Mouse (Mus musculus): ENCODE results near the gene Kif2a.

Kif2a gene

GRCm38 (mm10) chr13:107021461-107022265 lies at the start of gene Kif2a:
Gene Kif2a, minus strand, starts transcription at chr13:107022126.
- peak; percentile 39 for DNase-seq

DNA sequence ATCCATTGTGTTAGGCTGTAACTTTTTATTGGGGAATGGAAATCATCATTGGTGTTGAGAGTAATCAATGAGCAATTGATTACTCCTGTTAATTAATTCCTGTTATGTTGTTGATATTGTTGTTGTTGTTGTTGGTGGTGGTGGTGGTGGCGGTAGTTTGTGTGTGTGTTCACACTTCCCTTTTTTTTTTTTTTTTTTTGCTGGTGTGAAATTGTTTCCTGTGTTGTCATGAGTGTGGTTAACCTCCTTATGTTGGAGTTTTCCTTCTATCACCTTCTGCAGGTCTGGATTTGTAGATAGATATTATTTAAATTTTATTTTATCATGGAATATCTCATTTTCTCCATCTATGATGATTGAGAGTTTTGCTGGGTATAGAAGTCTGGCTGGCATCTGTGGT lies 47.1 kb upstream of the Kif2a start:
- DNase-seq: no peak

- DNase-seq: no peak
Observed at GRCm38 (mm10) chr13:107065098-107065855, 43.4 kb upstream of the Kif2a start.

- no peak for DNase-seq
Observed at GRCm38 (mm10) chr13:107064263-107064662, 42.3 kb upstream of the Kif2a start.

GRCm38 (mm10) chr13:107063115-107063807 lies 41.3 kb upstream of the Kif2a start:
- no peak for DNase-seq

GRCm38 (mm10) chr13:107060098-107060497 lies 38.2 kb upstream of the Kif2a start:
- no peak for DNase-seq

GRCm38 (mm10) chr13:107059460-107059859 lies 37.5 kb upstream of the Kif2a start:
- DNase-seq: no peak

DNA sequence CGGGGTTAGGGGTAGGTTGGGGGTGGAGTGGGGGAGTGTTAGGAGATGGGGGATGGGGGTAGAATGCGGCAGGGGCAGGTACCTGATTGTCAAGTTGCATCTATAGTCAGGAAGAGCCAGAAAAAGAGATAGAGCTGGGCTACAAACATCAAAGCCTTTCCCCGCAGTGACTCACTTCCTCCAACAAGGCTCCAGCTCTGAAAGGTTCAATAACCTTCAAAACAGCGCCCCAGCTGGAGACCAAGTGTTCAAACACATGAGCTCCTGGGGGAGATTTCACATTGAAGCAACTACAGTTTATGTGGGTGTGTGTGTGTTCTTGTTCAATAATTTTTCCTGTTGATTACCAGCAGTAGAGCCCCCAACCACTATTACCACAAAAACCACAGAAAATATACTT lies 34.4 kb upstream of the Kif2a start:
- DNase-seq: no peak

- DNase-seq: no peak
Observed at GRCm38 (mm10) chr13:107054496-107054895, 32.6 kb upstream of the Kif2a start.

DNA sequence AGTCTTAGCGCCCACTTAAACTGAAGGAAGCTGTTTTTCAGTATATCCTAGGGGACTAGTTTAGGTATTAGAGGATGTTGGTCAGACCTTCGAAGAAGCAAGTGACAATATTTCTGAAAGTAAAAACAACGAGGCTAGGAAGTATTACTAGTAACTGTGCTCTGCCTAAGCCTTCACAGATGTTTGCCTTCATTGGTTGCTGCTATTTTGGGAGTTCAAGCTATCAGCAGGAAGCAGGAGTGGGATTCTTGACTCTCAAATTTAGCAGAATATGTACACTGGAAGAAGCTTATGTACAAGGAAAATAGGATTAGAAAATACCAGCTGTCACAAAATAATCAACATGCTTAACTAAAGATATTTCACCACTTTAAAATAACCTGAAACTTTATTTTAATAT lies 29.4 kb upstream of the Kif2a start:
- DNase-seq: no peak

GRCm38 (mm10) chr13:107044229-107044628 lies 22.3 kb upstream of the Kif2a start:
- DNase-seq: no peak

- peak; percentile 17 for DNase-seq
Observed at GRCm38 (mm10) chr13:107042551-107042950, 20.6 kb upstream of the Kif2a start.

- DNase-seq: no peak
Observed at GRCm38 (mm10) chr13:107039493-107039892, 17.6 kb upstream of the Kif2a start.

DNA sequence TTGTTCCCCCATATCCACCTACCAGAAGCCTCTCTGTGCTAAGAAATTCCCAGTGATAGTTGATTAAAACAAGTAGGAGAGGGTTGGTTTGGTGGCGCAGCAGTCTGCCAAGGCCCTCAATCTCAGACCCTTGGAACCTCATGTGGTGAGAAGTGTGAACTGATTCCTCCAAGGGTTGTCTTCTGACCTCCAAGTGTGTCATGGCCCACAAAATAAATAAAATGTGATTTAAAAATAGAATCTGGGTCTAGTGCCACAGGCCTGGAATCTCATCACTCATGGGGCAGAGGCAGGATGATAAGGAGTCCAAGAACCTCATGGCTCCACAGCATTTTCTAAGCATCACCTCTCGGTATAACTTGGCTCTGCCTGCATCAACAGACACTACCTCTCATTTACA lies 16.4 kb upstream of the Kif2a start:
- DNase-seq: no peak

DNA sequence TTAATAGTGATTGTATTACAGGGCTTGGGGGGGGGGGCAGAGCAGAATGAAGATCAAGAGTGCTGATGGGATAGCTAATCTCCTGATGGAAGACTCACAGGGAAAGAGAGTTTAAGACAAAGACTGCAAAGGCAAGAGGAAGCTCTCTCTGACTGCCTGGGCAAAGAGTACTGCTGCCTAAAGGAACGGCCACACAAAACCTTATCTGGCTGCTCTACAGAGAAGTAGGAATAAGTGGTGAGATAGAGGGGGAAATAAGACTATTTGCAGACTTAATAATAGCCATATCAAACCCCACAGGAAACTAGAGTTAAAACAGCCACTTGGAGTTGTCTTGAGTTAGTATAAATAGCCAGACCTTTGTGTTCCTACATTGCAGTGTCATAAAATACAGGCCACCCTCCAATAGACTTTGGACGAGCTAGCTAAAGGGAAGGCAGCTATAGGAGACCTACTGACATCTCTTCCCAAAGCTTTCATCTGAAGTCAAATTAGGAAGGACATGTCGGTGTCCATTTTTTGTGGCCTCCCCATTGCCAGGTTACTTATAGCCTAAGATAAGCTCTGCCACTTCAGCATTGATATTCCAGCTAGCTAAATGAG lies 13.7 kb upstream of the Kif2a start:
- no peak for DNase-seq

GRCm38 (mm10) chr13:107035078-107035477 lies 13.2 kb upstream of the Kif2a start:
- DNase-seq: no peak

DNA sequence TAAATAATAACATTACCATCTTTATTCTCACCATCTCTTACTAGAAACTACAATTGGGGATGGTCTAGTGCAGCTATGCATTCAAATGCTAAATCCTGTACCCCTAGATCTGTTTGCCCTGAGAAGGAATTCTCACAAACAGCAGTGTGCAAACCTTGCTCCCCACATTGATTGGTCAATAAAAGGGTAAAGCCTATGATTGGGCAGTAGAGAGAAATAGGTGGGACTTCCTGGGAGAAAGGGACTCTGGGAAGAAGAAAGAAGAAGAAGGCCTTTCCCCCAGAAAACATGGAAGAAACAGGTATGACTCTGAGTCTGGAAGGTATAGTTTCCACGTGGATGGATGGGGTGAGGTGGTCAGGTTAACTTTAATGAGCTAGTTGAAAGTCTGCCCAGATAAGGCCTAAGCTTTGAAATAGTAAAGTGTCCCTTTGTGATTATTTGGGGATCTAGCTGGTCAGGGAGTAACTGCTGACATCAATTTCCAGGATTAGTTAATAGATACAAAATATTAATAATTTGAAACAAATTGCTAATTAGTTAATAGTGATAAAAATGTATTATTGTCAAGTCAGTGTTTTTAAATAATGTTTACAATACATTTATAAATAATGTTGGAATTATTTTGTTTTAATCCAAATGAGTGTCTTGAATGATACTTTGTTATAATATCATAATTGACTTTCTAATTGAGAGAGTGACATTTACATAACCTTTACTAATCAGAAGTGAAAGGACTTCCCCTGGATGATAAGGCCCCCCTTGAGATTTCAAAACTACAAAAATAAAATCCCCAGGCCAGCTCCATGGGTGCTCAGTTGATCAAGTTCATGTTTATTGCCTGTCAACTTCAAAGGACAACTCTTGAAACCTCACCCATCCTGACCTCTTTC lies 12.3 kb upstream of the Kif2a start:
- DNase-seq: no peak

DNA sequence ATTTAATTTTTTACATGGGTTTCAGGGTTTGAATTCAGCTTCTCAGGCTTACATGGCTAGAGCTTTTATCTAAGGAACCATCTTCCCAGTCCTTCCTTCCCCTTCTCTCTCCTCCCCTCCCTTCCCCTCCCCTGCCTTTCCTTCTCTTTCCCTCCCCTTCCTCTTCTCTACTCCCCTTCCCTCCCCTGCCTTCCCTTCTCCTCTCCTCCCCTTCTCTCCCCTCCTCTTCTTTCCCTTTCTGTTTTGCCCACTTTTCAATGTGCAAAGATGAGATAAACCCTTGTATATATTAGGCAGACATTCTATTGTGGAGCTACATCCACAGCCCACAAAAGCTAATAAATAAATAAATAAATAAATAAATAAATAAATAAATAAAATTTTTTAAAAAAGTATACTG lies 9.3 kb upstream of the Kif2a start:
- DNase-seq: no peak

- no peak for DNase-seq
Observed at GRCm38 (mm10) chr13:107027218-107027617, 5.3 kb upstream of the Kif2a start.

DNA sequence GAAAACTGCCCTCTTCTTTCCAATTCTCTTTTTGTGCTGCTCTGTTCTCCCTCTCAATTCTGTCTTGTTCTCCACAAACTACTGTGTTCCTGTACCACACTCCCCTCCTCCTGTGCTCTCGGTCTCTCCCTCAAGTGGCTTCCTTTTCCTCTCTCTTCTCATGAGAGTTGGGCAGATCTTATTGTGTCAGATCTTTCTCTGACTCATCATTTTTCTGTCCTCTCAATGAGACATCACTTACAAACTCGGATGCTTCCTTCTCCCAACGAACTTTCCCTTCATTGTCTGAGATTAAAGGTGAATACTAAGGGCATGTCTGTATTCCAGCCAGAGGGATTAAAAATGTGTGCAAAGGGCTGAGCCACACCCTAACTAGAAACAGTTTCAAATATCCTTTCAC lies 3.7 kb upstream of the Kif2a start:
- no peak for DNase-seq

GRCm38 (mm10) chr13:107022266-107023171 lies 593 bp upstream of the Kif2a start:
- peak; percentile 72 for DNase-seq
